Mouse (Mus musculus) hindbrain, embryonic 14.5 days (tissue): ENCODE results near the gene Sipa1l3. TPM values are rescaled to one million over a fixed set of nuclear protein-coding genes. Genes with fewer than 3 reads are reported as not detected.

Source experiments
- ATAC-seq: fragments of 200-750 bp; cut with Nextera tagmentation; 2 replicates; pipeline ENCODE4 v1.8.0; 2017; ENCODE audit warnings: moderate number of reproducible peaks, mild to moderate bottlenecking, moderate TSS enrichment, moderate library complexity; ENCODE audit not compliant: low FRiP score
- DNase-seq: peaks from one replicate; pipeline ENCODE4 v3.0.0-alpha.2; 2015; ENCODE audit warnings: low spot score
- H3K27ac ChIP-seq: fragments of 300-500 bp; sonication (generic); 2 replicates; pipeline ENCODE4 v1.5.1; 2014; ENCODE audit warnings: mild to moderate bottlenecking, moderate library complexity
- H3K27me3 ChIP-seq: fragments of 300-500 bp; sonication (generic); 2 replicates; pipeline ENCODE4 v1.6.1; 2014; ENCODE audit warnings: mild to moderate bottlenecking, low read length, mixed read lengths; ENCODE audit not compliant: control insufficient read depth, insufficient read depth
- H3K36me3 ChIP-seq: fragments of 300-500 bp; sonication (generic); replicated peaks from 2 replicates; pipeline ENCODE4 v1.6.1; 2014; ENCODE audit not compliant: control insufficient read depth, insufficient read depth
- H3K4me1 ChIP-seq: fragments of 300-500 bp; sonication (generic); replicated peaks from 2 replicates; pipeline ENCODE4 v1.6.1; 2014; ENCODE audit warnings: antibody characterized with exemption, low read length, mixed read lengths; ENCODE audit not compliant: control insufficient read depth, insufficient read depth
- H3K4me2 ChIP-seq: fragments of 300-500 bp; sonication (generic); replicated peaks from 2 replicates; pipeline ENCODE4 v1.6.1; 2014; ENCODE audit warnings: mild to moderate bottlenecking, moderate library complexity
- H3K4me3 ChIP-seq: fragments of 300-500 bp; sonication (generic); replicated peaks from 2 replicates; pipeline ENCODE4 v1.5.1; 2014; ENCODE audit warnings: mild to moderate bottlenecking, low read length
- H3K9ac ChIP-seq: fragments of 300-500 bp; sonication (generic); 2 replicates; pipeline ENCODE4 v1.6.1; 2014
- H3K9me3 ChIP-seq: fragments of 300-500 bp; sonication (generic); 2 replicates; pipeline ENCODE4 v1.6.1; 2016; ENCODE audit warnings: low read length; ENCODE audit not compliant: control insufficient read depth
- WGBS: fragments of 180-500 bp; shearing (Covaris S2); extraction: QIAGEN DNeasy Blood & Tissue Kit; methylation state at CpG from one replicate; pipeline ENCODE4 v1.1.7; 2014; 5-methylcytosine and 5-hydroxymethylcytosine counted together
- polyA plus RNA-seq: library from polyadenylated mRNA; unstranded; fragments of >200 nt; fragmentation: Nextera tagmentation; extraction: Ambion mirVana; gene quantifications from 2 replicates; pipeline ENCODE4 v1.2.1, GENCODE M21; 2014

Sipa1l3 gene
- polyA plus RNA-seq, 1 experiment from 2014 or later: 21.4 TPM

- 27% methylated on average over 6 of the region's 7 CpGs for WGBS
- H3K4me2 ChIP-seq: no peak overlapping the region
- no peaks in the 10 kb centered on the region for H3K9me3 ChIP-seq
- H3K4me3 ChIP-seq: no peak overlapping the region
- 0 out of 2 replicates have a peak overlapping the region, but pooled peaks have one; percentile 46 for H3K27ac ChIP-seq
- ATAC-seq (peak; percentile 39; the same call in 1 of the 2 replicates), DNase-seq (no peak)
- no peak overlapping the region for H3K9ac ChIP-seq
- peaks cover 16% of the 10 kb centered on the region; the same call in 1 of the 2 replicates for H3K4me1 ChIP-seq
- H3K36me3 ChIP-seq: no peaks in the 10 kb centered on the region
- H3K27me3 ChIP-seq: no peaks in the 10 kb centered on the region
Observed at GRCm38 (mm10) chr7:29291616-29292457, 226.6 kb downstream of the Sipa1l3 start.

DNA sequence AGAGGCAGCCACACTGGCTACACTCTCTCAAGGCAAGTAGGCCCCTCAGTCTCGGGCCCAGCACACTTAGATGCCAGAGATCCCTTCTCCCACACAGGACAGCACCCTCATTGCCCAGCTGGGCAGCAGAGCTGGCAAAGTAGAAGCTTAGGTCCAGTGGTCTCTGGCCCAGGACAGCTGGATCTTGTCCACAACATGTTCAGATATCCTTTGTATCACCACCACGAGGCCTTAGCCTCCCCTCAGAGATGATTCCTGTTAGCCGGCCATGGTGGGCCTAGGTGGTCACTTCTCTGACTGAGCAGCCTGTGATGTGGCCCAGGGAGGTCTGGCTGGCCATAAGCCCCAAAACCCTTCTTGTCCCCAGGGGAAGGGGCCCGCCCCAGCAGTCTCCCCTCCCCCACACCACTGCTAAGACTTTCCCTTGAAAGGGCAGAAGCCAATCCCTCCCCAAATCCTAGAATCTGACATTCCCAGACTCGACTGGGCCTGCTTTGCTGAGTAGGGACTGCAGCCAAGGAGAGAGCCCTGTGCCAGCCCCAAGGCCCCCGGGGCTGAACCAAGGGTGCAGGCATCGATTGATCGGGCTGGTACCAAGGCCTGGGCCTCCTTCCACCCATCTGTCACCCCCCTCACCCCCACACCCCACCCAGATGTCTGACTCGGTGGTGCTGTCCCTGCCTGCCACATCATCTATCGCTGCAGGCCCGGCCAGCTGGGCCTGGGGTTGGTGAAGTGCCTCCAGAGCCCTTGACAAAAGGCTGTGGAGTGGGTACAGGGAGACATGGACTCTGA is 227.6 kb downstream of the Sipa1l3 start:
- 32% methylated on average over 11 of the region's 11 CpGs for WGBS

DNA sequence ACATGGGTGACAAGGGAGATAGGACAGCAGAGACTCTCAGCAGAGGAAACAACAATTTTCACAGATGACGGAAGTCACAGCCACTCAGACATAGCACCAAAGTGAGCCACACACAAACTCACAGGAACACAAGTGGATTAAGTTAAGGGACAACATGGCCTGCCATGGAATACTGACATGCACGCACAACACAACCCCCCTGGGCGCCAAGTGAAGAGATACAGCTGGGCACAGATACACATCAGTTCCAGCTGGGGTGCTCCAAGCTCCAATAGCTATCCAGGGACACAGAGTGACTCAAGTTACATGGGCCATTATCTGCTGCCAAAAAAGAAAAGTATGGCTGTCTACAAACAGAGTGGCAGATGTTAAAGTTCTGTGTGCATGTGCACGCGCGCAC is 228.6 kb downstream of the Sipa1l3 start:
- DNase-seq (no peak), ATAC-seq (no peak)
- peaks cover 16% of the 10 kb centered on the region; the same call in 1 of the 2 replicates for H3K4me1 ChIP-seq
- H3K27me3 ChIP-seq: no peaks in the 10 kb centered on the region
- H3K9ac ChIP-seq: no peak overlapping the region
- peak overlapping the region; percentile 91 for H3K4me2 ChIP-seq
- no peak overlapping the region for H3K27ac ChIP-seq
- no peaks in the 10 kb centered on the region for H3K9me3 ChIP-seq
- no peaks in the 10 kb centered on the region for H3K36me3 ChIP-seq
- 77% methylated on average over 6 of the region's 6 CpGs for WGBS
- peak overlapping the region; percentile 49; the same call in 1 of the 2 replicates for H3K4me3 ChIP-seq

More for the DNA sequence above, 227.6 kb downstream of the Sipa1l3 start:
- H3K4me3 ChIP-seq: no peak overlapping the region
- no peaks in the 10 kb centered on the region for H3K27me3 ChIP-seq
- H3K27ac ChIP-seq: no peak overlapping the region
- no peak overlapping the region for H3K4me2 ChIP-seq
- H3K9ac ChIP-seq: no peak overlapping the region
- H3K4me1 ChIP-seq: peaks cover 16% of the 10 kb centered on the region; the same call in 1 of the 2 replicates
- H3K9me3 ChIP-seq: no peaks in the 10 kb centered on the region
- DNase-seq (no peak), ATAC-seq (no peak)
- no peaks in the 10 kb centered on the region for H3K36me3 ChIP-seq

DNA sequence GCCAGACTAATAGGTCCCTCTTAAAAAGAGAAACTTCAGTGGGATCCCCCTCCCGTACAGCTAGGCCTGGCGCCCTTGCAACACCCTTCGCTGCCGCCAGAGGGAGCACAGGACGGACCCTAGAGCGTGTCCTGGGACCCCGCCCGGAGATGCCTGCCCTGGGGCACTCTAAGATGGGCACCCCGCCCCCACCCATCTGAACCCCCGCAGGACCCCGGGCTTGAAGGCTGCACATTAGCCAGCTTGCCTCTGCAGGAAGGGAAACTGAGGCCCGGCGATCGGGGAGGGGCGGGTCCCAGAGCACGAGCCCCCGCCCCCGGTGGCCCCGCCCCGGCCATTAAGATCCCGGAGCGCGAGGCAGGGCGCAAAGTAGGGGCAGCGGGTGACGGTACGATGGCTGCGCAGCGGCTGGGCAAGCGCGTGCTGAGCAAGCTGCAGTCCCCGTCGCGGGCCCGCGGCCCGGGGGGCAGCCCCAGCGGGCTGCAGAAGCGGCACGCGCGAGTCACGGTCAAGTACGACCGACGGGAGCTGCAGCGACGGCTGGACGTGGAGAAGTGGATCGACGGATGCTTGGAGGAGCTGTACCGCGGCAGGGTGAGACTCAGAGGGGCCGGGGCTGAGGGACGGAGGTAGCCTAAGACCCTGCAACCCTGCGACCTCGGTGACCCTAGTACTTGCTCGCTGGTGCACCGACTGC is 229.4 kb downstream of the Sipa1l3 start, which contains the start of gene Ppp1r14a:
TSS of gene Ppp1r14a (plus strand) at position 367 of the 697 bp plus-strand sequence.
- Histone ChIP-seq H3K4me2 (peak within 1 kb of the TSS; percentile 91), H3K36me3 (no peaks in the 10 kb centered on the region), H3K9ac (peak within 1 kb of the TSS; percentile 58), H3K4me1 (peaks cover 16% of the 10 kb centered on the region; the same call in 1 of the 2 replicates), H3K27me3 (no peaks in the 10 kb centered on the region), H3K4me3 (peak within 1 kb of the TSS; percentile 49), H3K27ac (no peak within 1 kb of the TSS), H3K9me3 (no peaks in the 10 kb centered on the region)
- peak; percentile 71 for DNase-seq
- whole genome bisulfite sequencing: under 1% methylated on average over 58 of the region's 59 CpGs
- ATAC-seq: no peak

GRCm38 (mm10) chr7:29288079-29288478 is 230.4 kb downstream of the Sipa1l3 start:
- ATAC-seq: no peak
- 83% methylated on average over 2 of the region's 2 CpGs for WGBS

GRCm38 (mm10) chr7:29287481-29287880 is 231.0 kb downstream of the Sipa1l3 start:
- Histone ChIP-seq H3K9ac (no peak overlapping the region), H3K4me3 (no peak overlapping the region), H3K27ac (no peak overlapping the region), H3K27me3 (peaks cover 5% of the 10 kb centered on the region), H3K4me2 (no peak overlapping the region), H3K36me3 (no peaks in the 10 kb centered on the region), H3K9me3 (no peaks in the 10 kb centered on the region), H3K4me1 (peaks cover 12% of the 10 kb centered on the region; the same call in 1 of the 2 replicates)
- 83% methylated on average over 7 of the region's 7 CpGs for WGBS
- ATAC-seq (no peak), DNase-seq (no peak)

More at GRCm38 (mm10) chr7:29288079-29288478, 230.4 kb downstream of the Sipa1l3 start:
- H3K9ac ChIP-seq: no peak overlapping the region
- no peaks in the 10 kb centered on the region for H3K36me3 ChIP-seq
- H3K27me3 ChIP-seq: no peaks in the 10 kb centered on the region
- H3K4me1 ChIP-seq: peaks cover 14% of the 10 kb centered on the region; the same call in 1 of the 2 replicates
- no peak overlapping the region for H3K27ac ChIP-seq
- H3K4me2 ChIP-seq: no peak overlapping the region
- no peak for DNase-seq
- H3K9me3 ChIP-seq: no peaks in the 10 kb centered on the region
- no peak overlapping the region for H3K4me3 ChIP-seq

GRCm38 (mm10) chr7:29284523-29284922 is 233.9 kb downstream of the Sipa1l3 start:
- Histone ChIP-seq H3K27ac (no peak overlapping the region), H3K36me3 (no peaks in the 10 kb centered on the region), H3K9ac (no peak overlapping the region), H3K9me3 (no peaks in the 10 kb centered on the region), H3K4me2 (no peak overlapping the region), H3K4me1 (peaks cover 21% of the 10 kb centered on the region), H3K27me3 (peaks cover 33% of the 10 kb centered on the region), H3K4me3 (no peak overlapping the region)
- ATAC-seq (no peak), DNase-seq (no peak)
- WGBS: 97% methylated on average over 6 of the region's 6 CpGs

GRCm38 (mm10) chr7:29283876-29284275 is 234.6 kb downstream of the Sipa1l3 start:
- ATAC-seq (no peak), DNase-seq (no peak)
- H3K27me3 ChIP-seq: peaks cover 33% of the 10 kb centered on the region
- no peak overlapping the region for H3K27ac ChIP-seq
- no peaks in the 10 kb centered on the region for H3K36me3 ChIP-seq
- peaks cover 14% of the 10 kb centered on the region for H3K4me1 ChIP-seq
- H3K9me3 ChIP-seq: no peaks in the 10 kb centered on the region
- no peak overlapping the region for H3K9ac ChIP-seq
- no peak overlapping the region for H3K4me2 ChIP-seq
- H3K4me3 ChIP-seq: no peak overlapping the region
- WGBS: 82% methylated on average over 4 of the region's 4 CpGs
